Mouse (Mus musculus) ovary, postnatal 10 days (tissue): ENCODE results near the gene Cd200r4.
"Not testable (repeated sequence)": the region's sequence is repeated elsewhere in the genome, so short reads cannot be mapped to it uniquely, and the experiment has no call there.

Experiments
- DNase-seq: peaks from one replicate; pipeline ENCODE4 v3.0.0; 2022; ENCODE audit warnings: low spot score

The Cd200r4 gene

DNA sequence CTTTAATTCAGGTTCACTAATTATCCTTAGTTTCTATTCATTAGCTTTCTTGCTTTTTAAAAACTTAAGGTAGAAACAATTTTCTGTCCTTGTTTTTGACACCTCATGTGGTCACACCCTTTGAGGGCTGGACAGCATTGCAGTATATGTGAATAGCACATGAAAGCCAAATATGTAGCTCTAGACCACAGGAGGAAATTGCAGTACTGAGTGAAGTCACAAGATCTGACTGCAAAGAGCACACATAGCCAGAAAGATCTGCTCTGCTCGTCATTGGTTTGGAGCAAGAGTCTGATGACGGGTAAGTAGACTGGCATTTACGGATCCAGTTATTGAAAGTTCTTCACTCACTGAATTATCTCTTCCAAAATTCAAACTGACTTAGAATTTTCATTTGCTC lies at the start of gene Cd200r4:
Cd200r4 (plus strand) TSS at position 190 of the 400 bp plus-strand sequence.
- no peak for DNase-seq

DNA sequence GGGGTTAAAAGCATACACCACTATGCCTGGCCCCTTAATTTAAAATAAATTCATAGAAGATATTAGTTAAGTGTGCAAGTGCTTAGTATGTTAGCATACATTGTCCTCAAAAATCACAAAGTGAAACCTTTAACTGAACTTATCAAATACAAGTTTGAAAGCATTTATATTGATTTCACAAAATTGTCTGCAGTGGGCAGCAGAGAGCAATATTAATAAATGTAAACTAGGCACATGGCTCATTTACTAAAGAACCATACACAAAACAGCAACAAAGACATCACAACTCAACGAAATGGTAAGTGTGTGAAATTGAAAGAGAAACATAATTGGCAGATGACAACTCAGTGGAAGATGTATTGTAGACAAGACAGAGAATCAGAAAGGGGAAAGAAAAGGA lies 49.7 kb upstream of the Cd200r4 start:
- DNase-seq: no peak

DNA sequence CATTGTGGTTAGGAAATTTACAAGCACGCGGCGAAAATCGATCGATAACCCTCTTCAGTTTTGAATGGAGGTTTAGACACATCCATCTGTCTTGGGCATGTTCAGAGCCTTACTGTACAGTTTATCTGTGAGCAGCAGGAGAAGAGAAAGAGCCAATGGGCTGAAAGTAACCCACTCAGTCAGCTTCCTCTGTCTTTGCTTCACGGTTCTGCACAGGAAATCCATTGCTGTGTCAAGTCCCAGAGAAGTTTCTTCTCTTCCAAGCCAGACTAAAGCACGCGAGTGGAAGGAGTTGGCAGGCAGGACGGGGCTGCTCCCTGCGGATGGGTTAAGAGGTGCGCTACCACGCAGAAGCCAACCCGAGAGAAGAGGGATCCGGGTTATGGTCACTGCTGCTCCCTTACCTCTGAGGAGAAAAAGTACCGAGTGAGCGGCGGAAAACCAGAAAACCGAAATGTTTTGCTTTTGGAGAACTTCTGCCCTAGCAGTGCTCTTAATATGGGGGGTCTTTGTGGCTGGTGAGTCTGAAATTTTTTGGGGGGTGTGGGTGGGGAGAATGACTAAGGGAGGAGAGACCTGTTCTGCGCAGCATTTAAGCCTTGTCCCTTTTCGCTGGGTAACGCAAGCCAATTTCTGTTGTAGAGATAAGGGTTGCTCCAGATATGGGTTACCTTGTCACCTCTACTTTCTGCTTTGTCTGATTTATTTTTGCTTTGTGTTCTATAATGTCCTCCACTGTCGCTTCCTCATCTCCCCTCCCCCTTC lies 45.8 kb upstream of the Cd200r4 start, which contains the start of gene Cd200r1:
Cd200r1 (plus strand) TSS at position 182 of the 765 bp plus-strand sequence.
- no peak for DNase-seq

DNA sequence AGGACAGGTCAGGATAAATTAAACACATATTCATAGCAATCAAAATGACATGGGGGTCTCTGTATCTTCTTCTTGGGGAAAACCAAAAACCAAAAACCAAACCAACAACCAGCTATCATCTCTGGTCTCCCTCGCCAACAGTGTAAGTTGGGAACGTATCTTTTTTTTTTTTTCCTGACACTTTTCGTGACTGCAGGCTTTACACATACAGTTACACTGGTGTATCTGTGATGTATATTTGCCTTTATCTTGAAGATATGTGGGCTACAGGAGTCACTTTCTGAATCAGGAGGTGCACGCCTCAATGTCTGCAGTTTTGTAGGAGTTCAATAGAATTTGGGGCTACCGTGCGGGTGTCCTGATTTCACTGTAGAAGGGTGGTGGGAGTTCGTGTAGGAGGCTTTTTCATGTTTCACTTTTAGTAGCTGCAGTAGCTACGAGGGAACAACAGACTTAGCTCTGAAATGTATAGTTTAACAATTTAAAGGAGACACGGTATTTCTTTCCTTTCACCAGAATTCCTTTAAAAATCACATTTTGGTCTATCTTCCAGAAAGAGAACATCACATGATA lies 45.1 kb upstream of the Cd200r4 start:
- no peak for DNase-seq

DNA sequence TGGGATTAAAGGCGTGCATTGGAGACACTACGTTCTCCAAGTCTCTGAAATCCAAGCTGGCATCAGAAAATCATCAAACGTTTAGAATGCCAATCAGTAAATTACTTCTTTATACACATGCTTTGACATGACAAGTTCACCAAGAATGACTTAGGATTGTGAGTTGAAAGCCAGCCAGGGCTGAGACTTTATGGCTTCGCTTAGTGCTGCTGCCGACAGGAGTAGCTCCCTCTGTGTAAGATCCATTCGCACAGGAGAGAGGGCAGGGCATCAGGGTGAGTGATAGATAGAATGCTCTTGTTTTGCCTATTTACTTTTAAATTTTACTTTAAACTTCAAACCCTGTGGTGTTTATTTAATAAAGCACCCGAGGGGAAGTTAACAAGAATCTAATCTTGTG lies 44.0 kb upstream of the Cd200r4 start:
- DNase-seq: no peak

DNA sequence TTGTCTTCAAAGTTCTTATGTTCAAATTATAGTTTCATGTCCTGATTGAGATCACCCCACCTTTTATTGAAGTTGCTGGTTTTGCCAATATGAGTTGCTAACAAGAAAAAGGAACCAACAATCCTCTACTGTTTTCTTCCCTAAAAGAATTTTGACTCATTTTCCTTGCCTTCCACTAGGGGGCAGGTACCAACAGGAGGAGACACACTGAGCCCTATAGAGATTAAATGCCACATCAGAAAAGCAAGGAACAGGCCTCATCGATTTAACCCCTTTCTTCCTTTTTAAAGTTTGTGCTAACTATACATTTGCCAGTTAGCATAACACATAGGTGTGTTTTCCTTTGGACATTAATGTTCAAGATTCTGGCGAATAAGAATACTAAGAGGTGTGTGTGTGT lies 43.6 kb upstream of the Cd200r4 start:
- no peak for DNase-seq

DNA sequence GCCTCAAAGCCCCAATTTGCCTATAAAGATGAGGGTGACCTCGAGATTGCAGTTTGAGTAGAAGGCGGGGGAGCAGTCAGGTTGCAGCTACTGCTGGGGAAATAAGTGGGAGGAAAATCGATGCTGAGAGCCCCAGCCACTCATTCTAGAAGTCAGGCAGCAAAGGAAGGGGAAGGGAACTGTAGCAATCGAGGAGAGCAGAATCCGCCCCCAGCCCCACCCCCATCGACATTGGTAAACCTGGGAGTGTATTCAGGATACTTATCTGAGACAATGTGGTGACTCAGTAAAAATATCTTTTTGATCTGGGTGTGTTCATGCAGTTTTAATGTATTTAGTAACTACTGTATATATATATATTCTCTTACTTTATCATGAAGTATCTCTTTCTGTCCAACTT lies 39.0 kb upstream of the Cd200r4 start:
- no peak for DNase-seq

DNA sequence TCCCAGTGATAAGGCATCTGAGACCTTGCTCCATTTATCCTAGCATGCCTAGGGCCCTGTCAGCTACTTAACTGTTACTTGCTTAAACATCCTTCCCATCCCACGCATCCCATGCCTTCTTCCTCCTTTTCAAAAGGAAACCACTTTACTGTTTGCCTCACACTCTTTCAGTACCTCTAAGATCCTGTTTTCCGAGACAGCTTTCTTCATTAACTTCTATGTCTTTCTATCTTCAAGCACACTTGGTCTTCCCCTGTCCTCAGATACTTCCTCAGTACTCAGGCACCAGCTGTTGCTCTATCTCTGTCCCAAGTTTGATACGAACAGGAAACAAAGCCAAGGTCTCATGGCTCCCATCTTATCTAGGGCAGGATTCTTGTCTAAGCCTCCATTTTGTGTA lies 37.9 kb upstream of the Cd200r4 start:
- DNase-seq: no peak

DNA sequence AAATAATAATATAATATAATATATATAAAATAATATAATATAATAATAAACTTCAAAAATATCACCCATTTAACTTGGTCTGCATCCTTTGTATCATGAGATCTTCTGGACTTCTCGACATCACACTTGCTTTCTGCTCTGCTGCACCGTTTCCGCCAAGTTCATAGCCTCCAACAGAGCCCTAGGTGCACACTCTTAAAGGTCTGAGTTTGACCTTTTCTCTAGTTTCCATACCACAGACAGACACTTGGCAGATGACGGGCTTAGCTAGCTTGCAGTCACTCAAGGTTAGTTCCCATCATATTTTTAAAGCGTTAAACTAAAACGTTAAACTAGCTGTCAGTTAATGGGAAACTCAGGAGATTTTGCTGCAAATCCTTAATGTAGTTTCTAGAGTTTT lies 37.3 kb upstream of the Cd200r4 start:
- no peak for DNase-seq

DNA sequence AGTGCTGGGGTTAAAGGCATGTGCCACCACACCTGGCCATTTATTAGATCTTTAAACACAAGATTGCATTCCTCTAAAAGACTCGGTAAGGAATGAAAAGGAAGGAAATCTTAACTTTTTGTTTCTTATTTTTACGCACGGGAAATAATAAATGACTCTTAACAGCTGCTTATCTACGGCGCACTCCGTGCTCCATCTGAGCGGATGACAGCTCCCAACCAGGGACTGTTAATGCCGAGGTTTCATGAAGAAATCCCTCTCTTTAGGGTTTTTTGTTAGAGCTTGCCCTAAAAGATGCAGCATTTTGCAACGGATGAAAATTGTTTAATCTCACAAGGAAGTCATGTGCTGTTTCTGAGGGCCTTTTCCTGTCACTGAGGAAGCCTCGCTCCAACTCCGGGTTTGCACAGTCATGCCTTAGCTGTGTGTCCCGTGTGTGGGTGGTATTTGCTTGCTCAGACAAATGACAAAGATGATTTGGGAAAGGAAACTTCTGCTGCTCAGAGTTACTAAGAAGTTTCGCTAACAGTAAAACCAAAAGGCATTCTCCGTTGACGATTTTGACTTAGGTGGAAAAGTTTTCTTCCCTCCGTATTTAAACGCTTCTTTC lies 32.9 kb upstream of the Cd200r4 start:
- no peak for DNase-seq

DNA sequence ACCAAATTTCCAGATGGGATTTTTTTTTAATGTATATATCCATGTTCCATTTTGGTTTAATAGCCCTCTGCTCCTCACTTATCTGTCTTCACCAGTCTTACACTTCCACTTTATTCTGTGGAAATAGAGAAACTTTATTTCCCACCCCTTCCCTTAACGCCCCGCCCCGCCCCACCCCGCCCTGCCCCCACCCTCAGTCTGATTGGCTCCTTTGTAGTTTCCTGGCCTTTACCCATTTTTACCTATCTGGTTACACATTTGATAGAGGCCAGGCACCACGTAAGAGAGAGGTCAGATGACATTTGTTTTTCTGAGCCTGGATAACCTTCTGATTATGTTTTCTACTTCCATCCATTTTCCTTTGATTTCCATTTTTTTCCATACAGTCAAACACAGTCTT lies 32.0 kb upstream of the Cd200r4 start:
- no peak for DNase-seq

DNA sequence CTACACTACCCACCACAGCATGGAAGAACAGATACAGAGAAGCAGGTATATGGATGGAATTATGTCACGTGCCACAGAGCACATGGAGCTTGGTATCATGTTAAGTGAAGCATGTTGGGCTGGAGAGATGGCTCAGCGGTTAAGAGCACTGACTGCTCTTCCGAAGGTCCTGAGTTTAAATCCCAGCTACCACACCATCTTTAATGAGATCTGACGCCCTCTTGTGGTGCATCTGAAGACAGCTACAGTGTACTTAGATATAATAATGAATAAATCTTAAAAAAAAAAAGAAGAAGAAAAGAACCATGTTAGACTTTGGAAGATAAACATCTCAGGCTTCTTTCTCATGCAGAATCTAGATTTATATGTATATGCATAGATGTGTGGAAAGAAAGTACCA lies 30.8 kb upstream of the Cd200r4 start:
- DNase-seq: no peak

DNA sequence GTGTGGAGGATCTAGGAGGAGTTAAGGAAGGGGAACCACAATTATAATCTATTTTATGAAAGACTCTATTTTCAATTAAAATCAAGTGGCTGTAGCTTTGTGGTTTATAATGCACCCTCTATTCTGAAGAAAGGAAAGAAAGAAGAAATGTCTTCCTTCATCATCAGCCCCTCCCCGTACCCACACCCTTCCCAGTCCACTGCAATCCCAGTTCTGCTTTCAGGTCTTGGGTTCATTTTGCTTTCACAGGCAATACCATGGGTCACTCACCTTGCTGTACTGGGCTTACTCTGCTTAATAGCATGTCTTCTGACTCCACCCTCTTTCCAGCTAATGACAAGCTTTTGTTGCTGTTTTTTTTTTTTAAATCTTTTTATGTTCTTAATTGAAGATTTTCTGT lies 24.6 kb upstream of the Cd200r4 start:
- no peak for DNase-seq

DNA sequence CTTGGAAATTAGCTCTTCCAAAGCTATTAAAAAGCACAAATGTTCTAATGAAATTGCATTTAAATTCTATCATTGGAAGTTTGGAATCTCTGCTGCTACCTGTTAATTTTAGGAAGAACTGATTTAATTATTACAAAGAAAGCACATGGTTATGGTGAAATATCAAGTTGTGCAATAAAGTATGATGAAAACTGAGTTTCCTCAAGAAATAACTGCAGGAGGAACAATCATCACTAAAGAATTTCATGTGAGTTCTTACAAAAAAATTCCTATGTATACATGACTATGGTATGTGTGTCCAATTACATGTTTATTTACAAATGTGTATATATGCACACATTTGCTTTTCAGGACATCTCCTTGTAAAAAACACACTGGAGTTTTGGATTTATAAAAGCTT lies 17.1 kb upstream of the Cd200r4 start:
- no peak for DNase-seq

DNA sequence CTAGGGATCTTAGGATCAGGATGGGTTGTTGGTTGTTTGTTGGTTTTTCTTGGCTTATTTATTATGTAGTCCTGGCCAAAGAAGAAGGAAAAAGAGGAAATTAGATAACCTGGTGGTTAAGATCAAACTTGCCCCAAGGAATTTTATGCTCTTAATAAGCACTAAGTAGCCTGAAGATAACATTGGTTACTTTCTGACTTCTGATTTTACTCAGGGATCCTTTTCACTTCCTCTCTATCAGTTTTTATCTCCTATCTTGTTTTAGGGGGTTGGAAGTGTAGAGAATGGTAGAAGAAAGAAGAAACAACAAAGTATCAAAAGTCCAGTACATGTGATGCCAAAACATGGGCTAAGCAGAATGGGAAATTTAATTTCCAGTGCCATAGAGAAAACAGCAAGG lies 5.6 kb upstream of the Cd200r4 start:
- DNase-seq: no peak

DNA sequence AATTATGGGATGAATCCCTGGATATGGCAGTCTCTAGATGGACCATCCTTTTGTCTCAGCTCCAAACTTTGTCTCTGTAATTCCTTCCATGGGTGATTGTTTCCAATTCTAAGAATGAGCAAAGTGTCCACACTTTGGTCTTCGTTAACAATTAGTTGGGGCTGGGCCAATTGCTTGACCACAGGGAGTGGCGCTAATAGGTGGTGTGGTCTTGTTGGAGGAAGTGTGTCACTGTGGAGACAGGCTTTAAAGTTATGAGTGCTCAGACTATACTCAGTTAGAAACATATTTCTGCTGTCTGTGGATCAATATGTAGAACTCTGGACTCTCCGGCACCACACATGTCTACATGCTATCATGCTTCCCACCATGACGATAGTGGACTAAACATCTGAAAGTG lies 1.3 kb upstream of the Cd200r4 start:
- DNase-seq: not testable (repeated sequence)

DNA sequence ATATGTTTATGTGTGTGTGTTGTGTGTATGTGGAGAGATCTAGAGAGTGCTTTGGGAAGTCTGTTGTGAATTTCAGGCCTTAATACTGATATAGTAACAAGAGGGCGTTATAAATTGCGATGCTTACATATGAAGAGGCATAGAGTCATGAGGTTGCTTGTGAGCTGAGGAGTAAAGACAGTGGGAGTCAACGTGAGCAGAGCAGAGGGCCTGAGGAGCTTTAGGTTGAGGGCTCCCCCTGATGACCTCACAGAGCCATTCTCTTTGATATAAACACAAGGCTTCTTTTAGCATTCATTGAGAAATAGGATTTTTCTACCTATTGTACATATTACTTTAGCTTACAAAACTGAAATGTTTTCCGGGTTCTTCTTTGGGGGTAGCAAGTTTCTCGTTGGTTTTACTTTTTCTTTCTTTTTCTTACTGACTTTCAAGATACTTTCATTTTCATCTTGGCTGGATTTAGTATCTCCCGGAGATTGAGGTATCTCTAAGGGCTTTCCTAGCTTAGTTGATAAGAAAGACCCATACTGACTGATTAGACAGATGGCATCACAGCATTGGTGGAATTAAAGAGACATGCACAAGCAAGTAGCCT lies 1.0 kb downstream of the Cd200r4 start:
- DNase-seq: no peak

DNA sequence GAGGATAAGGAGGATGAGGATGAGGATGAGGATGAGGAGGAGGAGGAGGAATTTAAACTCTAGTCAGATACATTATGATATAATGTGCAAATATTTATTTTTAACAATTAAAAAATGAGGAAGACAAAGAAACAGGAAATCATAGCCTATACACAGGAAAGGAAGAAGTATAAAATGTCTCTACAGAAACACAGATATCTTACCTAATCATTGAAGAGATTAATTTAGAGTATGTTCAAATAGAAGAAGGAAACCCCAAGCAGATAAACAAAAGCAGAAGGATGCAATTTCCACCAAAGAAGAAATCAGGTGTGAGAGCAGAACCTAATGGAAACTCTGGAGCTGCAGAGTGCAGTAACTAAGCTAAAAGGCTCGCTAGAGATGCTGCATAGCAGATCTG lies 6.5 kb downstream of the Cd200r4 start:
- DNase-seq: no peak

DNA sequence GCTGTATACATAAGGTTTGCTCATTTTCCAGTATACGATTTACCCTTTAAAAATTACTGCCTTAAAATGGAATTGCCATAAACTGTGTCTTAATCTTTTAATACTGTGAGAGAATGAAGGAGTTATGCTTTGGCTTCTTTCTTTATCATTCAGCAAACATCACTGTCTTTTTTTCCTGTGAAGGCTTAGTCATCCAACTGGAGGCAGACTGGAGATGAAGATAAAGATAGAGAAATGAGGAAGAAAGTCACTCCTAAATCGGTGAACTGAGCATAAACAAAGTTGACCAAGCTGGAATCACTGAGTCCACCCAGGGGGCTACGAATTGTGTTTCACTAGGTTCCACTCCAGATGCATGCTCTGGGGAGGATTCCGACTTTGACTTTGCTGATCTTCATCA lies 9.0 kb downstream of the Cd200r4 start:
- no peak for DNase-seq

DNA sequence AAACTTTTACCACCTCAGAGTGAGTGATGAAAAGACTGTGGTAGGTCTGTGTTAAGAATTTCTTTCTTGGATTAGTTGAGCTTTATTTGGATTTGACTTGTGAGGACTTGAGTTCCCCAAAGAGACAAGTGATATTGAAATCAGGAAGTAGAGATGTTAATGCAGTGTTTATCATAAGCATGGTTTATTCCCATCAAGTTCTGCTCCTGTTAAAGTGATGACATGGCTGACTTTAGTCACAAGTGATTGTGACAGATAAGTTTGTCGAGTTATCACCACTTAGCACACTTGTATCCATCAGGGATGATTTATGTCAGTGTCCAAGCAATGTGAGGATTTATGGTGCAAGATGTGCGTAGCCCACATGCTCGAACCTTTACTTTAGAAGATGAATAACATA lies 20.8 kb downstream of the Cd200r4 start:
- DNase-seq: no peak

DNA sequence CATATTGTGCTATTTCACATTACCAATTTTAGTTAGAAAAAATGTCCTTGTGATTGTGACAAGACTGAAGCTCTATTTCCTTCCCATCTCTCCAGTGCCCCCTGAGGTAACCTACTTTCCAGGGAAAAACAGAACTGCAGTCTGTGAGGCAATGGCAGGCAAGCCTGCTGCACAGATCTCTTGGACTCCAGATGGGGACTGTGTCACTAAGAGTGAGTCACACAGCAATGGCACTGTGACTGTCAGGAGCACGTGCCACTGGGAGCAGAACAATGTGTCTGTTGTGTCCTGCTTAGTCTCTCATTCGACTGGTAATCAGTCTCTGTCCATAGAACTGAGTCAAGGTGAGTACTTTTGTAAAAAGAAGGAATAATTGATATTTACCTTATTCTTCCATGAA lies 21.7 kb downstream of the Cd200r4 start:
- DNase-seq: not testable (repeated sequence)

DNA sequence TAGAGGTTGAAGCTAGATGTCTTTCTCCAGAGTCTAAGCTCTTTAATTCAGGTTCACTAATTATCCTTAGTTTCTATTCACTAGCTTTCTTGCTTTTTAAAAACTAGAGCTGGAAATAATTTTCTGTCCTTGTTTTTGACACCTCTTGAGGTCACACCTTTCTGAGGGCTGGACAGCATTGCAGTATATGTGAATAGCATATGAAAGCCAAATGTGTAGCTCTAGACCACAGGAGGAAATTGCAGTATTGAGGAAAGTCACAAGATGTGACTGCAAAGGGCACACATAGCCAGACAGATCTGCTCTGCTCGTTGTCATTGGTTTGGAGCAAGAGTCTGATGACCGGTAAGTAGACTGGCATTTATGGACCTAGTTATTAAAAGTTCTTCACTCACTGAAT lies 55.3 kb downstream of the Cd200r4 start, which contains the start of gene Cd200r2:
Cd200r2 (plus strand) TSS at position 301 of the 400 bp plus-strand sequence.
- no peak for DNase-seq

DNA sequence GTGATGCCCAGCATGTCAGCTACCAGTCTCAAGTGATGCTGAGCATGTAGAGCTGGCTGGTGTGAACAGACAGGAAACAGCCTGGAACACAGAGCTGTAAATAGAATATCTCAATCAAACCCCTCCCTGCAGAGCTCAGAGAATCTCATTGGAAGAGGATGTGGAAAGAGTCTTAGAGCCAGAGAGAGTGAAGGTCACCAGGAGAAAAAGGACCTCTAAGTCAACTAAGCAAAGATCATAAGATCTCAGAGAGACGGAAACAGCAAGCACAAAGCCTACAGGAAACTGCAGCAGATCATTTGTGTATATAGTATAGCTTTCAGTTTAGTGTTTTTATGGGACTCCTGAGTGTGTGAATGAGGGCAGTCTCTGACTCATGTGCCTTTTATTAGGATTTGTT lies 63.6 kb downstream of the Cd200r4 start:
- DNase-seq: no peak
